Mouse (Mus musculus): ENCODE results near the gene Grxcr1. TPM values are rescaled to one million over a fixed set of nuclear protein-coding genes. Genes with fewer than 3 reads are reported as not detected.

Grxcr1 gene
- polyA plus RNA-seq, 1 experiment from 2014 or later = not detected

GRCm38 (mm10) chr5:68039077-68039476, 7.4 kb downstream of the Grxcr1 start:
- no peak for ATAC-seq (replicated peaks; ENCODE audit: low FRiP score)
- Histone ChIP-seq H3K4me3 (replicated peaks) (no peak overlapping the region), H3K4me1 (no peaks in the 10 kb centered on the region), H3K27me3 (no peaks in the 10 kb centered on the region), H3K36me3 (no peaks in the 10 kb centered on the region), H3K9me3 (replicated peaks) (no peaks in the 10 kb centered on the region), H3K27ac (no peak overlapping the region), H3K4me2 (no peak overlapping the region), H3K9ac (no peak overlapping the region)
- 66% methylated on average over 2 of the region's 2 CpGs for WGBS

- Histone ChIP-seq H3K4me1 (no peaks in the 10 kb centered on the region), H3K36me3 (no peaks in the 10 kb centered on the region), H3K9ac (no peak overlapping the region), H3K9me3 (replicated peaks) (no peaks in the 10 kb centered on the region), H3K4me3 (replicated peaks) (no peak overlapping the region), H3K4me2 (no peak overlapping the region), H3K27me3 (no peaks in the 10 kb centered on the region), H3K27ac (no peak overlapping the region)
- WGBS = 88% methylated on average over 5 of the region's 5 CpGs
- no peak for ATAC-seq (replicated peaks; ENCODE audit: low FRiP score)
Measured at GRCm38 (mm10) chr5:68043339-68043738, 11.7 kb downstream of the Grxcr1 start.

- Histone ChIP-seq H3K27me3 (no peaks in the 10 kb centered on the region), H3K27ac (no peak overlapping the region), H3K4me1 (no peaks in the 10 kb centered on the region), H3K36me3 (no peaks in the 10 kb centered on the region), H3K4me2 (no peak overlapping the region), H3K9me3 (replicated peaks) (no peaks in the 10 kb centered on the region), H3K9ac (no peak overlapping the region), H3K4me3 (replicated peaks) (no peak overlapping the region)
- no peak for ATAC-seq (replicated peaks; ENCODE audit: low FRiP score)
- 65% methylated on average over 4 of the region's 4 CpGs for WGBS
Measured at GRCm38 (mm10) chr5:68048783-68049182, 17.1 kb downstream of the Grxcr1 start.

- 43% methylated on average over 4 of the region's 4 CpGs for WGBS
- Histone ChIP-seq H3K4me3 (replicated peaks) (no peak overlapping the region), H3K4me1 (no peaks in the 10 kb centered on the region), H3K27ac (no peak overlapping the region), H3K4me2 (no peak overlapping the region), H3K27me3 (no peaks in the 10 kb centered on the region), H3K9me3 (replicated peaks) (no peaks in the 10 kb centered on the region), H3K36me3 (no peaks in the 10 kb centered on the region), H3K9ac (no peak overlapping the region)
- no peak for ATAC-seq (replicated peaks; ENCODE audit: low FRiP score)
Measured at GRCm38 (mm10) chr5:68049536-68049935, 17.9 kb downstream of the Grxcr1 start.

- 66% methylated on average over 5 of the region's 5 CpGs for WGBS
Measured at GRCm38 (mm10) chr5:68051101-68051500, 19.5 kb downstream of the Grxcr1 start.

GRCm38 (mm10) chr5:68057574-68057973, 25.9 kb downstream of the Grxcr1 start:
- Histone ChIP-seq H3K27ac (no peak overlapping the region), H3K27me3 (no peaks in the 10 kb centered on the region), H3K4me2 (no peak overlapping the region), H3K36me3 (no peaks in the 10 kb centered on the region), H3K9me3 (replicated peaks) (no peaks in the 10 kb centered on the region), H3K4me1 (no peaks in the 10 kb centered on the region), H3K9ac (no peak overlapping the region), H3K4me3 (replicated peaks) (no peak overlapping the region)
- 94% methylated on average over 3 of the region's 3 CpGs for WGBS
- no peak for ATAC-seq (replicated peaks; ENCODE audit: low FRiP score)

More at GRCm38 (mm10) chr5:68051101-68051500, 19.5 kb downstream of the Grxcr1 start:
- Histone ChIP-seq H3K9ac (no peak overlapping the region), H3K9me3 (replicated peaks) (no peaks in the 10 kb centered on the region), H3K4me1 (no peaks in the 10 kb centered on the region), H3K27ac (no peak overlapping the region), H3K36me3 (no peaks in the 10 kb centered on the region), H3K27me3 (no peaks in the 10 kb centered on the region), H3K4me3 (replicated peaks) (no peak overlapping the region), H3K4me2 (no peak overlapping the region)
- ATAC-seq (replicated peaks; ENCODE audit: low FRiP score) = no peak

- no peaks in the 10 kb centered on the region for H3K36me3 ChIP-seq
- ATAC-seq (replicated peaks; ENCODE audit: low FRiP score) = no peak
- no peaks in the 10 kb centered on the region for H3K27me3 ChIP-seq
- H3K4me2 ChIP-seq = no peak overlapping the region
- no peaks in the 10 kb centered on the region for H3K9me3 ChIP-seq (replicated peaks)
- no peak overlapping the region for H3K27ac ChIP-seq
- no peak overlapping the region for H3K9ac ChIP-seq
- WGBS = 39% methylated on average over 4 of the region's 4 CpGs
- no peak overlapping the region for H3K4me3 ChIP-seq (replicated peaks)
- no peaks in the 10 kb centered on the region for H3K4me1 ChIP-seq
Measured at GRCm38 (mm10) chr5:68068694-68069093, 37.1 kb downstream of the Grxcr1 start.

GRCm38 (mm10) chr5:68070308-68070707, 38.7 kb downstream of the Grxcr1 start:
- ATAC-seq (replicated peaks; ENCODE audit: low FRiP score) = no peak
- H3K4me1 ChIP-seq = no peaks in the 10 kb centered on the region
- H3K27ac ChIP-seq = no peak overlapping the region
- 91% methylated on average over 3 of the region's 3 CpGs for WGBS
- no peaks in the 10 kb centered on the region for H3K9me3 ChIP-seq (replicated peaks)
- H3K4me3 ChIP-seq (replicated peaks) = no peak overlapping the region
- no peaks in the 10 kb centered on the region for H3K36me3 ChIP-seq
- H3K4me2 ChIP-seq = no peak overlapping the region
- H3K27me3 ChIP-seq = no peaks in the 10 kb centered on the region
- H3K9ac ChIP-seq = no peak overlapping the region

- 88% methylated on average over 4 of the region's 4 CpGs for WGBS
- ATAC-seq (replicated peaks; ENCODE audit: low FRiP score) = no peak
- Histone ChIP-seq H3K4me2 (no peak overlapping the region), H3K9me3 (replicated peaks) (no peaks in the 10 kb centered on the region), H3K27me3 (no peaks in the 10 kb centered on the region), H3K9ac (no peak overlapping the region), H3K27ac (no peak overlapping the region), H3K4me3 (replicated peaks) (no peak overlapping the region), H3K4me1 (no peaks in the 10 kb centered on the region), H3K36me3 (no peaks in the 10 kb centered on the region)
Measured at GRCm38 (mm10) chr5:68071857-68072256, 40.2 kb downstream of the Grxcr1 start.

GRCm38 (mm10) chr5:68086535-68087098, 55.0 kb downstream of the Grxcr1 start:
- ATAC-seq (replicated peaks; ENCODE audit: low FRiP score) = no peak
- 65% methylated on average over 7 of the region's 7 CpGs for WGBS

GRCm38 (mm10) chr5:68087174-68087573, 55.5 kb downstream of the Grxcr1 start:
- no peak overlapping the region for H3K4me2 ChIP-seq
- WGBS = 48% methylated on average over 3 of the region's 3 CpGs
- no peak overlapping the region for H3K27ac ChIP-seq
- no peaks in the 10 kb centered on the region for H3K9me3 ChIP-seq (replicated peaks)
- ATAC-seq (replicated peaks; ENCODE audit: low FRiP score) = no peak
- H3K27me3 ChIP-seq = no peaks in the 10 kb centered on the region
- no peak overlapping the region for H3K9ac ChIP-seq
- H3K4me3 ChIP-seq (replicated peaks) = no peak overlapping the region
- no peaks in the 10 kb centered on the region for H3K36me3 ChIP-seq
- H3K4me1 ChIP-seq = no peaks in the 10 kb centered on the region

More at GRCm38 (mm10) chr5:68086535-68087098, 55.0 kb downstream of the Grxcr1 start:
- Histone ChIP-seq H3K9ac (no peak overlapping the region), H3K36me3 (no peaks in the 10 kb centered on the region), H3K27me3 (no peaks in the 10 kb centered on the region), H3K9me3 (replicated peaks) (no peaks in the 10 kb centered on the region), H3K4me3 (replicated peaks) (no peak overlapping the region), H3K27ac (no peak overlapping the region), H3K4me2 (no peak overlapping the region), H3K4me1 (no peaks in the 10 kb centered on the region)

GRCm38 (mm10) chr5:68093085-68093484, 61.5 kb downstream of the Grxcr1 start:
- no peak for ATAC-seq (replicated peaks; ENCODE audit: low FRiP score)

More at GRCm38 (mm10) chr5:68093085-68093484, 61.5 kb downstream of the Grxcr1 start:
- Histone ChIP-seq H3K9me3 (replicated peaks) (no peaks in the 10 kb centered on the region), H3K9ac (no peak overlapping the region), H3K27me3 (no peaks in the 10 kb centered on the region), H3K4me3 (replicated peaks) (no peak overlapping the region), H3K4me2 (no peak overlapping the region), H3K36me3 (no peaks in the 10 kb centered on the region), H3K27ac (no peak overlapping the region), H3K4me1 (no peaks in the 10 kb centered on the region)
- 66% methylated on average over 2 of the region's 2 CpGs for WGBS

Measured in kidney, embryonic 15.5 days (tissue).